Mouse (Mus musculus) heart, adult 2 months (tissue): ENCODE measurements at regions not wholly inside any gene's neighbourhood (a gene's known extent, or its start where the extent isn't known, plus 50 kb on each side); places are given as distances from the start of the nearest gene placed in this dataset.

Experiments
- CTCF ChIP-seq: fragments of 200-600 bp; IDR thresholded peaks from 2 replicates; pipeline ENCODE4 v1.8.1; 2022; ENCODE audit warnings: antibody characterized with exemption, mild to moderate bottlenecking, moderate library complexity
- EP300 ChIP-seq: fragments of 200-500 bp; IDR thresholded peaks from 2 replicates; pipeline ENCODE4 v1.6.1; 2011; ENCODE audit warnings: low read depth, low read length, control low read depth; ENCODE audit not compliant: insufficient read depth
- POLR2A ChIP-seq: fragments of 200-500 bp; IDR thresholded peaks from 2 replicates; pipeline ENCODE4 v1.6.1; 2011; ENCODE audit warnings: mild to moderate bottlenecking, low read depth, low read length, control low read depth; ENCODE audit not compliant: insufficient read depth

- no peak for TF ChIP-seq CTCF
- TF ChIP-seq POLR2A, result no peak
- TF ChIP-seq EP300, result no peak
These were observed 274.0 kb downstream of the Irx2 start for GRCm38 (mm10) chr13:72902576-72902975.
